Mouse (Mus musculus) layer of hippocampus, adult 11-12 months (tissue): Measurements from ENCODE around the gene Tmem209.

ENCODE experiments used
- DNase-seq: peaks from one replicate; pipeline ENCODE4 v3.0.0; 2022; ENCODE audit warnings: low spot score

Tmem209 gene

DNA sequence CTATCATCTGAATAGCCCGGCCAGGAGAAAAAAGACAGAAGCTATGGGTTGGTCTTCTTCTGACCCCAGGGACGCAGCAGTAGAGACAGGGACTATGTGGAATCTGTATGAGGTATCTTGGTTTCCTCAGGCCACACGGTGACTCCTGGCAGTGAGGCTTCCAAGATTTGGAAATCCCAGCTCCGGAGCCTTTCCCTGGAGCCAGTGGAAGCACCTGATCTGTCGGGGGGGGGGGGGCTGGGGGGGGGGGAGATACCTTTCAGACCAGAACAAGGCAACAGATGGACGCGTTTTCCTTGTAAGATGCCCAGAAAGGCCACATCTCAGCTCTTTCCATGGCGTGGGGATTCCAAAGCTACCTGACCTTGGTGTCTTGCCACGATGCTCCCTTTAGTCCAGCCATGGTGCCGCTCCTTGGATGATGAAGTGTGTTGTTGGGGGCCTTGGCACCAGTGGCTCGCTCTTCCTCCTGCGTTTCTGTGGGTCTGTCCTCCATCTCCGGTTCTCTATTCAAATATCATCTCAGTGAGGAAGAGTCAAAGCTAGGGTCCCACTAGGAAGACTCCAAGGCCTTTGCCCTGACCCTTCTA, 47.7 kb downstream of the Tmem209 start:
- no peak for DNase-seq

DNA sequence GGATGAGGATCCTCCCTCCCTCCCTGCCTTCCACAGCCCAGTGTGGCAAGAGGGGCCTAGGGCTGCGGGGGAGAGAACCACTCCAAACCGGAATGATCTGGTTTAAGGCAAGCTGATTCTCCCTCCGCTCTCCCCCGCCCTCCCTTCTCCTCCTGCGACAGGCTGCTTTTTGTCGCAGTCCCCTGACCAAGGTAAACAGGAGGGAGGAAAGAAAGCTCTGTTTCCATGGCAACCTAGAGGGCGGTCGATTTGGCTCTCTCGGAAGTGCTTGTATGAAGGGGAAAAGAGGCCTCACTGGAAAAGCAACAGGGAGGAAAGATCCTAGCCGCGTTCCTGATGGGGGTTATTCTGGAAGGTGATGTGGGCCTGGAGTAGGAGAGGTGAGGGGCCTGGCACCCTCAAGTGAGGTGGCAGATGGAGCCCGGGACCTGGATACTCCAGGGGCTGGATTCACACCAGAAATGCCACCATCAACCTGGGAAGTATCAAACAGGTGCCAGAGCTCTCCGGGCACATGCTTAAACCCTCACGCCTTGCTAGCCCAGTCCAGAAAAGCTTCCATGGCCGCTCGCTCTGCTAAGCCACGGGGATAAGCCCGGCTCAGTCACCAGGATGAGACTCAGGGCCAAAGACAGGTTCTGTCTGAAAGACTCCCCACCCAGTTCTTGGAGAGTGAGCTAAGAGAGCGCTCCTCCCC, 48.7 kb downstream of the Tmem209 start:
- peak; percentile 83 for DNase-seq

DNA sequence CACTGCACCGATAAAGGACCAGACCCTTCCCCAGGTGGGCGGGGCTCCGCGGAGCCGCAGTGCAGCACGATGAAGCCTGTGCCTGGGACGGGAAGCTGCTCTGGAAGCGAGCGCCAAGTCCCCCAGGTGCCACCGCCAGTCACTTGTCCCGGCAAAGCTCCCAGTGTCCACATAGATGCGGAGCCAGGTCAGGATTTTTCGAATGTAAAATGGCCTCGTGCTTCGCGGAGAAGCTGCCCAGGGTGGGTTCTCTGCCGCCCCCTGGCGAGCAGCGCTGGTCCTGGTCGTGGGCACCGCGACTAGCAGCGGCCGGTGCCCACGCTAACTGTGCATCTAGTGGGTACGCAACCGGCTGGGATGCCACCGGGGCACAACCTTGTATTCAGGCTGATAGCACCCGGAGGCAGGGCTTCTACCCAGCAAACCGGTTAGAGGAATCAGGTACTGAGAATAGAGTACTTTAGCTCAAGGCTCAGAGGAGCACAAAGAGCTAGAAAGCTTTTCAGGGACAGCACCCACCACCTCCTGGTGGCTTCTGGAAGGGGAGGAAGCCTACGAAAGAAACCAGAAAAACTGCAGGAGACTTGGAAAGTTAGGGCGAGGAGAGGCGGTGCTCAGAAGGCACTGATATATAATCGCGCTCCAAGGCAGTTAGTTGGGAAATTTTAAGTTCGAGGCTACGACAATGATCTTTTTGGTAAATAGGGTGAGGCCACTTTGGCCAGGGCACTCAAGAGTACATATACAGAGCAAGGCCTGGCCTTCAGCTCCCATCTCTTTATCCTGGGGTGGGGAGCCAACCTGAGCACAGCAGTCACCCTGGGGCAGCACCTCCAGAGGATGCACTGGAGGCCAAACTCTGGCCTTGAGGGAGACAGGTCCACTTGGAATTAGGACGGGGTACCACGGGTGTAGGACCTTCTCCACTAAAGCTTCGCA, 49.5 kb downstream of the Tmem209 start:
- DNase-seq = peak; percentile 84

DNA sequence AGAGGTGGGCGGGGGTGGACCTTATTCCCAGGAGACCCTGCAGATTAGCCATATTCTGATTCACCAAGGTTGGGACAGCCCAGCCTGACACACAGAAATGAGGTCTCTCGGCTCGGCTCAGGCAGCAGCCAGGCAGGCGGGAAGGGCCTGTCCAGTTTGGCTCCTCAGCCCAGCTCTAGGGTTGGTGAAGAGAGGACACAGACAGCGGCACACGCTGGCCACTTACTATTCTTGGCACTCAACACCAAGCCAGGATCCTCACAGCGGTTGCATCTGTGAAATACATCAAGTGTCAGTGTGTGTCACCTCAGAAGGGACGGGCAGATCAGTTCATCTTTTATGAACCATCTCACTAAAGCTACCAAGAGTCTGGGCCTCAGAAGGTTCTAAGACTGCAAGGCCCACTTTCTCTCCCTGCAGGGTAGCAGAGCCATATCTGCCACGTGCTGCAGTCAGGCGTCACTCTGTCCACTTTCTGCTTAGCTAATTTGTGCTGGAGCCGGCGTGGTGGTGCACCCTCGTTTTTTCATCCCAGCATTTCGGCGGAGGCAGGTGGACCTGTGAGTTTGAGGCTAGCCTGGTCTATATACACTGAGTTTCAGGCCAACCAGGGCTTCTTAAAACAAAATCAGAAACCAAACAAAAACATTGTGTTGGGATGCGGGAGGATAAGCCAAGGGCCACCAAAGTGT, 50.4 kb downstream of the Tmem209 start:
- no peak for DNase-seq

DNA sequence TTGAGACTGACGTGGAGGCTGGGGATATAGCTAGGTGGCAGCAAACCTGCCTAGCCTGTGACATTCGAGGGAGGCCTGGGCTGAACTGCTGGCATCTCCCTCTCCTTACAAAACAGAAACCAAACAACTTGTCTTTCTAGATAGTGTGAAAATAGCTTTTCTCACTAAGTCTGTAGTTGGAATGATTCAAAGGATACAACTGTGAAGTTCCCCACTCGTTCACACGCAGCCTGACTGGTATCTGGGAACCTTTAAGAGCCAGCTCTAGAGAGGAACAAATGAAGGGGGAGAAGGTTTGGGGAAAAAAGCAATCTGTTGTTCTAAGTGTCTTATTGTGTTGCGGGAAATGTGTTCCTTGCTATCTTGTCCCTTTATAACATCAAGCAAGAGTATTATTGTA, 51.0 kb downstream of the Tmem209 start:
- DNase-seq = no peak

DNA sequence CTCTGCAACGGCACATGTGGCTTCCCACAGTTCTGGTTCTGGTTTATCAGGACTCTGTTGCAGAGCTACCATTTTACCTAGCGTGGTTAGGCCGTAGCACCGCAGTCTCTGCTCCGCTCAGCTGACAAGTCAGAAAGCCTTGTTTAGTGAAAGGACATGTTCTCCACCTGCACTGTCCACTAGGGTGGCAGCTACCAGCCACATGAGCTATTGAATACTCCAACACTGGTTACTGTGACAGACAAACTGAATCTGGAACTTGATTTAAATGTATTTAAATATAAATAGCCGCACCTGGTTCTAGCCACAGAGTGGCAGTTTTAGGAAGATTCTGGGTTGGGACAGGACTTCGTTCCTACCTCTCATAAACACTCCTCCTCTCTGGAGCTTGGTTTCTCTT, 52.6 kb downstream of the Tmem209 start:
- no peak for DNase-seq

DNA sequence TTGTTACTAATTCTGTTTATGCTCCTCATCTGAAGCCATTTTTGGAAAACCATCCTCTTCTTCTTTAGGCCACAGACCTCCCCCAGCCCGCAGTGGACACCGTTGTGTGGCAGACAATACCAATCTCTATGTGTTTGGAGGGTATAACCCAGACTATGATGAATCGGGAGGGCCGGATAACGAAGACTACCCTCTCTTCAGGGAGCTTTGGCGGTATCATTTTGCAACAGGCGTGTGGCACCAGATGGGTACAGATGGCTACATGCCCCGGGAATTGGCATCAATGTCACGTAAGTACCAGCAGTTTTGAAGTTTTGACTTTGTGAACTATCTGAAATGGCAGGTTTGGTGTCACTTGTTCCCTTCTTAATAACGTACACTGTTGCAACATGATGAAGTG, 70.0 kb downstream of the Tmem209 start:
- DNase-seq = no peak

DNA sequence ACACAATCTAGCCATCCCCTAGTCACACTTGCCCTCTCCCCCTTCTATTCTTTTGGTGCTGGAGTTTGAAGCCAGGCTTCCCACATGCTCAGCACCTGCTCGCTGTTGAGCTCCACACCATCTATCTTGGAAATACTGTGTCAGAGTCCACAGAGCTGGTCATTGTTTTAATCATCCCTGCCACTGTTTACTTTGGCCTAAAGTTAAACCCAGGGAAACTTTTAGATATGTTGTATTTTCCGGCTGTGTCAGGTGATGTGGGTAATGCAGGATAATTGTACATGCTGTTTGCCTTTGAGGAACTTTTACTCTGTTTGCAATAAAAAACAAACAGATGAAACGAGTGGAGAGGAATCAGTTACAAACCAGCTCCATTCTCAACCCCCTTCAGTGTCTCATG, 72.5 kb downstream of the Tmem209 start:
- DNase-seq = no peak

DNA sequence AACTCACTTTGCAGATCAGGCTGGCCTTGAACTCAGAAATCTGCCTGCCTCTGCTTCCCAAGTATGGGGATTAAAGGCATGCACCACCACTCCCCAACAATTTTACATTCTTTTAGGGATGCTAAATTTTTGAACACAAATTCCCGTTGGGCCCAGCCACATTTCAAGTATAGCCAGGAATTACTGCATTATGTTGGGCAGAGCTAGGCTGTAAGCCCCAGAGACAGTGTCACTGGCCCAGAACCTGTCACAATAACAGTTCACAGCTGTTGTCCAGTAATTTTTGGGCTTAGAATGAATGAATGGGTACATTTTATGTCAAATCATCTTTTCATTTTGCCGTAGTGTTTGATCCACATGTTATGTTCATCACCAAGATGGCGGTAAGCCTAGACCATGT, 73.1 kb downstream of the Tmem209 start:
- no peak for DNase-seq

DNA sequence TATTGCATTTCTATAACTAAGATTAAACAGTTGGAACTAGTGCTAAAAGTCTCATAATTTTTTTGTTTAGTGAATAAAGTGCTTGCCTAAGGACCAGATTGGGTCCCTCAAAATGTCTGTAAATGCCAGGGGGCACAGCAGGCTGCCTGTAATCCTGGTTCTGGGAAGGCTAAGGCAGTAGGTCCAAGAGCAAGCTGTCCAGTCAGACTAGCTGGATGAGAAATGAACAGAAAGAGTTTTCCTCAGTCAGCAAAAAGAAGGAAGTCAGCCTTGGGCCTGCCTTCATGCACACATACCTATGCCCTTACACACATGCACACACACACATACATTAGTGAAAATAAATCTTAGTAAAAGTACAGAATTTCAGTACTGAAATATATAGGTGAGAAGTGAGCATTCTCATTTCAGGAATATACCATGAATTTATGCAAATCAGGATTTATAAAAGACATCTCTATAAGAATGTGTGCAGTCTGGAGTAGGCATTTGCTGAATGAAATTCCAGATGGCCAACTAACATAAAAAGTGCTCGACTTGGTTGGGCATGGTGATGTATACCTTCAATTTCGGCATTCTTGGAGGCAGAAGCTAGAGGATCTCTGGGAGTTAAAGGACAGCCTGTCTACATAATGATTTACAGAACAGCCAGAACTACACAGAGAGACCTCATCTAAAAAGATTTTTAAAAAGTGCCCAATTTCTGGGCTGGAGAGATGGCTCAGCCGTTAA, 77.0 kb downstream of the Tmem209 start:
- DNase-seq = no peak
